Mouse (Mus musculus): ENCODE data around the gene Snai1.

Gene Snai1

DNA sequence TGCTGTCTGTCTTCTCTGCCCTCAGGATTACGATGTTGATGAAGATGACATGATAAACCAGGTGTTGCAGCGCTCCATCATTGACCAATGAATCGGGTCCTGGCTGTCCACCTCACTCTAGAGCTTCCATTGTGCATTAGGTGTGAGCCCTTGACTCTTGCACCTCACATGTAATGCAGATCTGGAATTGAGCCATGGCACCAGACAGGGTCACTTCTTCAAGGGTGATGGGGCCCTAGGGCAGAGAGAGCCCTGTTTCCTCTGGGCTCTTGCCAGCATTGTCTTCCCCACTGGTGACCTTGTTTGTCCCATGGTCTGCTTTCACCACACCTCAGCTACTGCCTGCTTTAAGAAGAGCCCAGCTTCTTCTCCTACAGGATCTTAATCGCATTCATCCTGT is 23.4 kb upstream of the Snai1 start:
- in situ Hi-C loops (cut with MboI; ENCODE audit: unreplicated experiment in 2 of 2): loop anchor here (5.0 to 25.0 kb wide), 2 partner anchors 97 to 227 kb away; no protein-coding TSS in a partner anchor

DNA sequence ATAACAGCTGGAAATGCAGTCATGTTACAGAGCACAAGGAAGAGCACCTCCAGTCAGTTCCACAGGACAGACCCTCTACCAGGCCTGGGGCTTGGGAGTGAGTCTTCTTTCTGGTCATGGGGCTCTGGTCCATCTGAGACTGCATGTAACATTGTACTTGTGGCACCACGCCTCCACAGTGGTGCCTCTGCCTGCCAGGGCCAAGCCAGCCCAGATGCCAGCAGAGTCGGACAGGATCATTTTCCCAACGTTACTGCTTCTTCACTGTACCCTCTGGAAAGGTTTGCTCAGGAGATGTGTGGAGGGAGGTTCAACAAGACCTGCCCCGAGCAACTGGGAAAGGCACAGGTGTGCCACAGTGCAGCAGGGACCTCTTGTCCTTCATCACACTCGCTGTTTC is 22.3 kb upstream of the Snai1 start:
- in situ Hi-C loops (cut with MboI; ENCODE audit: unreplicated experiment in 2 of 2): loop anchor here in 1 of 2 experiments (25.0 kb wide), 1 partner anchor 228 kb away; no protein-coding TSS in a partner anchor

DNA sequence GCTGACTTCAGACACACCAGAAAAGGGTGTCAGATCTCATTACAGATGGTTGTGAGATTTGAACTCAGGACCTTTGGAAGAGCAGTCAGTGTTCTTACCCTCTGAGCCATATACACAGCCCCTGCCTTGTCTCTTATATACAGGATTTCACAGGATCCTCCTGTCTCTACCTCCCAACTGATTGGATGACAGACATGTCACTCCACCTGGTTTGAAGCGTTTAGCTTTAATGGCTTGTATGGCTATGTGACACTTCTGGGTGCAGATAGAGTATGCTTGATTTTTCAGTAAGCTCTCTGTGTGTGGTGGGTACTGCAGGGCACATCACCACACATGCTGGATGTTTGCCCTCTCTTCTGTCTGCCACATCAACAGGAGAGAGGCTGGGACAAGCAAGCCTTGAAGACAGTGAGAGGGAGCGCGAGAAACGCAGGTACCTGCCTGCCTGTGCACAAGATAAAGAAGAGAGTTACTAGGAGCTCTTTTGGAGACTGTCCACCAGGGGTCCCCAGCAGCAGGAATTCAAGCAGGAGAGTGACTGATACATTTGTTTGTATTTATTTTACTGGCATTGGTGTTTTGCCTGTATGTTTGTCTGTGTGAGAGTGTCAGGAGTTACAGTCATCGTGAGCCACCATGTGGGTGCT is 18.3 kb upstream of the Snai1 start:
- in situ Hi-C loops (cut with MboI; ENCODE audit: unreplicated experiment in 2 of 2): loop anchor here in 1 of 2 experiments (25.0 kb wide), 1 partner anchor 232 kb away; no protein-coding TSS in a partner anchor

DNA sequence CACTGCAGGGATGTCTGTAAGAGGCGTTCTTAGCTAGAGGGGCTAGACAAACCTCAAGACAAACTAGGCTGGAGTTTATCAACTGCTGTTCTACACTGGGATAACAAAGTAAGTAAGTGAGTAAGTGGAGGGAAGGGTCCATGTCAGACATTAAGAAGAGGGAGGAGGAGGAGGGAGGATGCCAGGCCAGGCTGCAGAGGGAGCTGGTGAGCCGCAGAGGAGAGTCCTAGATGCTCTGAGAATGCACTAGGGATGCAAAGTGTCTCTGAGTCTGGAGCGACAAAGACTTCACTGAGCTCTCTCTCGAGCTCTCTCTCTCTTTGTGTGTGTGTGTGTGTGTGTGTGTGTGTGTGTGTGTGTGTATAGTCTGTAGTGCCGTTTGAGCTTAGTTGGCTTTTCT is 9.7 kb upstream of the Snai1 start:
- in situ Hi-C loops (cut with MboI; ENCODE audit: unreplicated experiment in 2 of 2): no loop called here

DNA sequence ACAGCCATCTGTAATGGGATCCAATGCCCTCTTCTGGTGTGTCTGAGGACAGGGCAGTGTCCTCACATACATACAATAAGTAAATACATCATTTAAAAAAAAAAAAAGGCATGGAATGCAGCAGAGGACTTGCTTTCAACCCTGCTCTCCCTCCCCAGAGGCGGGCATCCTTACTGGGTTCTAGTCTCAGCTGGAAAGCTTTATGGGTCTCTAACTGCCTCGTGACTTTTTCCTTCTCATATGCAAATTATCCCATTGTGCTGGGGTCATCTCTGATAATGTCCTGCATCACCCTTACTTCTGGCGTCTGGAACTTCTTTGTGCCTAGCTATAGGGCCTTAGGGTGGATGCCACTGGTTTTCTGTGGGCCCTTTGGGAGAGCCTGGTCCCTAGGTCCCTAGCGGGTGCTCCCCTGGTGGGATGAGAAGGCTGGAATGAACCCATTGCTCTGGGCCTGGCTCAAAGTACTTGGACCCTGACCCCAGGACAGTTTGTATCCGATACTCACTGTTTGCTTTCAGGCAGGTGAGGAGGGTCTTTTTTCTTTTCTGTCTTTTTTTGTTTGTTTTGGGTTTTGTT is 8.0 kb upstream of the Snai1 start:
- in situ Hi-C loops (cut with MboI; ENCODE audit: unreplicated experiment in 2 of 2): loop anchor here (5.0 kb wide), 6 partner anchors 33 to 372 kb away; no protein-coding TSS in a partner anchor

DNA sequence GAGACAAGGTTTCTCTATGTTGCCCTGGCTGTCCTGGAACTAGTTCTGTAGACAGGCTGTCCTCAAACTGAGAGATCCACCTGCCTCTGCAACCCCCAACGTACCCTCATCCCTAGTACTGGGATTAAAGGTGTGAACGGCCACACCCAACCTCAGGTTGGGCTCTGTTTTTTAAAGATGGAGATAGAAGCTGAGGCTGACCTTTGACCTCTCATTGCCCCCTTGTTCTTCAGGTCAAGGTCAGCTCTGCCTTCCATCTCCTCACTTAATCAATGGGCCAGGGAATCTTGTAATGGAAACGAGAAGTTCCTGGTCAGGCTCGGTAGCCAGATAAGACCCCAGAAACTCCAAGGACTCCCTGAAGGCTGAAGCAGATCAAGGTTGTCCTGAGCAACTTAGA is 7.5 kb upstream of the Snai1 start:
- in situ Hi-C loops (cut with MboI; ENCODE audit: unreplicated experiment in 2 of 2): loop anchor here (5.0 kb wide), 6 partner anchors 33 to 372 kb away; no protein-coding TSS in a partner anchor

DNA sequence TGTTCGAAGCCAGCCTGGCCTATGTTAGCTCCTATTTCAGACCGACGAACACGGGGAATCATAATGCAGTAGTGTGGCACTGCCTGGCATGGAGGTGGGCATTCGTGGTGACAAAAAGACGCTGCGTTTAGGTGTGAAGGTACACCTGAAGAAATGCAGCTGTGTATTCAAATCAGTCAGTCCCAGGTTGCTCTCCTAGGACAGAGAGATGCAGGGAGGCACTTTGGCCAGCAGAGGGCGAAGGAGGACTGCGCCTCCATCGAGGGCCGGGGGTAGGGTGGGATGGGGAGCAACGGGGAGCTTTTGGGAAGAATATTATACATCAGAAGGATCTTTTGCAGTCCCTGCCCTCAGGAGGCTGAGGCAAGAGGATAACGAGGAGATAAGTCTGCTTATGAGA is 5.9 kb upstream of the Snai1 start:
- in situ Hi-C loops (cut with MboI; ENCODE audit: unreplicated experiment in 2 of 2): loop anchor here (5.0 kb wide), 6 partner anchors 35 to 370 kb away; no protein-coding TSS in a partner anchor

DNA sequence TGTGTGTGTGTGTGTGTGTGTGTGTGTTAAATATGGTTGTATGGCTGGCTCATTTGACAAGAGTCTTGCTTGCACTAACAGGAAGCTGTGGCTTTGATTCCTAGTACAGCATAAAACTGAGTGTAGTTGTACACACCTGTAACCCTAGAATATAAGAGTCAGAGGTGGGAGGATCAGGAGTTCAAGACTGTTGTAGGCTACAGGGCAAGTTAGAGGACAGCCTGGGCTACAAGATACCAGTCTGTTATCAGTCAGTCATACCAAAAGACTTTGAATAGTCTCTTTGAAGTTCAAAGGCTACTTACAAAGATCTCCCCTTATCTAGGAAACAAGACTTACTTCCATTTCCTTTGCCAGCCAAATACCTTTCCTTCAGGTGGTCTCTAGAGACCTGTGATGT is 4.1 kb upstream of the Snai1 start:
- in situ Hi-C loops (cut with MboI; ENCODE audit: unreplicated experiment in 2 of 2): loop anchor here (5.0 kb wide), 6 partner anchors 37 to 368 kb away; no protein-coding TSS in a partner anchor

DNA sequence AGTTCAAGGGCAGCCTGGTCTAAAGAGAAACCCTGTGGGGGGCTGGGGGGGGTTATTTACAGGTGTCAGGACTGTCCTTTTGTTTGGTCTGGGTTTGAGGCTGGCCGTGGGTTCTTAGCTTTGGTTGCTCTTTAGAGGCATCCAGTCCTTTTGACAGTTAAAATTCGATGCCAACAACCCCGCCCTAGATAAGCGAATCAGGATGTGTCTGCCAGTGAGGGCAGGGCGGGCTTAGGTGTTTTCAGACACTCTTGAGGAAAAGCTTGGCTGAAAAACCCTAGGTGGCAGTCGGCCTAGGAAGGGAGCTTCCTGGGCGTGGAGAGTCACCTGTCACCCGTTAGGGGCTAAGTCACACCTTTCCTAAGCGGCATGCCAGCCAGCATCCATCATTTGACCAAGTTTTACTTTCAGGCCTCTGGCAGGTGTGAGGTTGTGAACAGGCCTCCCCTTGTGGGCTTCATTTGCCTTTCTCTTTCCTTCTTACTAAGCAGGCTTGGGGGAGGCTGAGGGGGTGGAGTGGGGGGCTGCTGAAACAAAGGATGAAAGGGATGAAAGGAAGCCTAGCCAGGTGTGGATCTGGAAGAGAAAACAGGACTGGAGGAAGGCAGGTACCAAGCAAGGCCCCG is 1.6 kb upstream of the Snai1 start:
- in situ Hi-C loops (cut with MboI; ENCODE audit: unreplicated experiment in 2 of 2): no loop called here

DNA sequence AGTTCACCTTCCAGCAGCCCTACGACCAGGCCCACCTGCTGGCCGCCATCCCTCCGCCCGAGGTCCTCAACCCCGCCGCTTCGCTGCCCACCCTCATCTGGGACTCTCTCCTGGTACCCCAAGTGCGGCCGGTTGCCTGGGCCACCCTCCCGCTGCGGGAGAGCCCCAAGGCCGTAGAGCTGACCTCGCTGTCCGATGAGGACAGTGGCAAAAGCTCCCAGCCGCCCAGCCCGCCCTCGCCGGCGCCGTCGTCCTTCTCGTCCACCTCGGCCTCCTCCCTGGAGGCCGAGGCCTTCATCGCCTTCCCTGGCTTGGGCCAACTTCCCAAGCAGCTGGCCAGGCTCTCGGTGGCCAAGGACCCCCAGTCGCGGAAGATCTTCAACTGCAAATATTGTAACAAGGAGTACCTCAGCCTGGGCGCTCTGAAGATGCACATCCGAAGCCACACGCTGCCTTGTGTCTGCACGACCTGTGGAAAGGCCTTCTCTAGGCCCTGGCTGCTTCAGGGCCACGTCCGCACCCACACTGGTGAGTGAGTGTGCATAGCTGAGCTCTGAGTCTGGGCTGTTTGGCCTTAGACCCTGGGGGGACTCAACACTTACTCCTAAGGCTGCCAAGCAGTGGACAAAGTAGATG is 794 bp downstream of the Snai1 start:
- in situ Hi-C loops (cut with MboI; ENCODE audit: unreplicated experiment in 2 of 2): no loop called here

DNA sequence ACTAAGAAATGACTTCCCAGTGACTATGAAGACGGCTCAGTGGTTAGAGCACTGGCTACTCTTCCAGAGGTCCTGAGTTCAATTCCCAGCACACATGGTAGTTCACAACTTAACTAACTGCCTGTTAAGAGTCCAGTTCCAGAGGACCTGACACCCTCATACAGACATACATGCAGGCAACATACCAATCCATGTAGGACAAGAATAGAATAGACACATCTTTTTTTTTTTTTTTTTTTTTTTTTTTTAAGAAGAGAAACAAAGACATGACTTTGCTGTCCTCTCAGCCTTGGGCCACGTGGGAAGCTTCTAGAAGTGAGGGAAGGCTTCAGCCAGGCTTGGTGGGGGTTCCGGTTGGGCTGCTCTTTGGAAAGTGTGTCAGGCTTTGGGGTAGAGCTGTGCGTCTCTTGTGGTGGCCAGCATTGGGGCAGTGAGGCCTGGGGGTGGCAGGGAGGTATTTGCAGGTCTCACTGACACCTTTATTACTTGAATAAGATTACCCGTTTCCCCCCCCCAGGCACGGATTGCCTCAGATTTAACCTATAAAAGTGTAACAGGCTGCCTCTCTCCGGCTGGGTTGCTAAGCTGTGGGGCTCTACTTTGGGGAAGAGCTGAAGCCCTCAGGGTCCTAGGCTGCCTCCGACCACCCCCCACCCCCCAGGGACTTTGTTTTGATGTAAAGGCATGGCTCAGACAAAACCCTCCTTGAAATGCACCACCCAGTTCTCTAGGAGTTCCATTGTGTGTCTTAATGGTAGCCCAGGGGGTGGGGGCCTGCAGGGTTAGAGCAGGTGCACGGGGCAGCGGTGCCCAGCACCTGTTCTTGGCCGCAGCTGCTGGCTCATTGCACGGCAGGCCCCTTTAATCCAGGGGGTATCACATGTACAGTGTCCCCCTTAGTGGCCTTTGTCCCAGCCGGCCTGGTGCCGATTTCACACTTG is 1.8 kb downstream of the Snai1 start:
- in situ Hi-C loops (cut with MboI; ENCODE audit: unreplicated experiment in 2 of 2): no loop called here

DNA sequence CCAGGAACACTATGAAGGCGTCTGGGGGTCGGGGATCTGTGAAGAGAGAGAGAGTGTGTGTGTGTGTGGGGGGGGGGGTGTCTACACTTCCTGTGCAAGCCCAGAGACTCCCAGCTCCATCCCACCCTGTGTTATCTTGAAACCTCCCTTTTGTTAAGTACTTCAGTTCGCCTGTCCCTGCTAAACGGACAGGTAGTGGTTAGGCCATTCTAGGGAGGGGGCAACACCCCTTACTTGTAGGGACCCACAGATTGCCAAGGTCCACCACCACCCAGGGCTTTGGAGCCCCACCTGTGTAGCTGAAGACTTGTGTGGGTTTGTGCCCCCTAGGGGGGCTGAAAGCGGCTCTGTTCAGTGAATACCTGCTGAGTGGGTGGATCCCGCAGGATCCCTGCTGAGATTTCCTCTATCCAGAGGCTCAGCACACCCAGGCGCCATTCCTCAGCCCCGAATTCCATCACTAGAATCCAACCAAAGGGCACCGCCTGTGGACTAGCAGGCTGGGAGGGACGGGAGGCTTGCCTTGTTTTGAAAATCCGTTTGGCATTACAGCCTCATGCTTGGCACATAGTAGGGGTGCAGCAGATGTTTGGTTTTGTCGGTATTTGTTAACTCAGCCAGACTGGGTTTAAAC is 2.6 kb downstream of the Snai1 start:
- in situ Hi-C loops (cut with MboI; ENCODE audit: unreplicated experiment in 2 of 2): no loop called here

DNA sequence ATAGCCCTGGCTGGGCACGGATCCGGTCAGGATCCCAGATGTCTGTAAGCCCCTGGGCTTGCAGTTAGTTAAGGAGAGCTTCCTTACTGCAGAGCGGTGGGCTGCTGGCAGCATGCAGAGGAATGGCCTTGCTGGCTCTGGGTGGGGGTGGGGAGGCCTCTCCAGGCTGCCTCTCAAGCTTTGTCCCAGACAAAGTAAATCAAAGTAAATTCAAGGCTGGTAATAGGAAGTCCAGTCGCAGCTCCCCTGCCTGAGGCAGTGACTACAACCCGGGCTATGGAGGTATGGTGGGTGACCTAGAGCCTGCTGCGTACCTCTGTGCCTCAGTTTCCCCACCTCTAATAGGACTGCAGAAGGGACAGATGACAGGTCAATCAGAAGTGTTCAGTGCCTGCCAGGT is 3.3 kb downstream of the Snai1 start:
- in situ Hi-C loops (cut with MboI; ENCODE audit: unreplicated experiment in 2 of 2): no loop called here

DNA sequence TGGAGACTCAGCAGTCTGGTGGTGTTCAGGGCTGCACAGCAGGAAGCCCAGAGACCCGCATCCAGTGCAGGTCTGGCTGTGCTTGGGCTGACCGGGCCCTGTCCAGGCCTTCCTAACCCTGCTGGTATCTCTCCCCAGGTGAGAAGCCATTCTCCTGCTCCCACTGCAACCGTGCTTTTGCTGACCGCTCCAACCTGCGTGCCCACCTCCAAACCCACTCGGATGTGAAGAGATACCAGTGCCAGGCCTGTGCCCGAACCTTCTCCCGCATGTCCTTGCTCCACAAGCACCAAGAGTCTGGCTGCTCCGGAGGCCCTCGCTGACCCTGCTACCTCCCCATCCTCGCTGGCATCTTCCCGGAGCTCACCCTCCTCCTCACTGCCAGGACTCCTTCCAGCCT is 3.8 kb downstream of the Snai1 start:
- in situ Hi-C loops (cut with MboI; ENCODE audit: unreplicated experiment in 2 of 2): no loop called here

DNA sequence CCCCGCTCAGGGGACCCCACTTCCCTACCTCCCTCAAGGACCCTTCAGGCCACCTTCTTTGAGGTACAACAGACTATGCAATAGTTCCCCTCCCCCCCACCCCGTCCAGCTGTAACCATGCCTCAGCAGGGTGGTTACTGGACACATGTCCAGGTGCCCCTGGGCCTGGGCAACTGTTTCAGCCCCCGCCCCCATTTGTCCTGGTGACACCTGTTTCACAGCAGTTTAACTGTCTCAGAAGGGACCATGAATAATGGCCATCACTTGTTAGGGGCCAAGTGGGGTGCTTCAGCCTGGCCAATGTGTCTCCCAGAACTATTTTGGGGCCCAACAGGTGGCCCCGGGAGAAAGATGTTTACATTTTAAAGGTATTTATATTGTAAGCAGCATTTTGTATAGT is 4.4 kb downstream of the Snai1 start:
- in situ Hi-C loops (cut with MboI; ENCODE audit: unreplicated experiment in 2 of 2): no loop called here

DNA sequence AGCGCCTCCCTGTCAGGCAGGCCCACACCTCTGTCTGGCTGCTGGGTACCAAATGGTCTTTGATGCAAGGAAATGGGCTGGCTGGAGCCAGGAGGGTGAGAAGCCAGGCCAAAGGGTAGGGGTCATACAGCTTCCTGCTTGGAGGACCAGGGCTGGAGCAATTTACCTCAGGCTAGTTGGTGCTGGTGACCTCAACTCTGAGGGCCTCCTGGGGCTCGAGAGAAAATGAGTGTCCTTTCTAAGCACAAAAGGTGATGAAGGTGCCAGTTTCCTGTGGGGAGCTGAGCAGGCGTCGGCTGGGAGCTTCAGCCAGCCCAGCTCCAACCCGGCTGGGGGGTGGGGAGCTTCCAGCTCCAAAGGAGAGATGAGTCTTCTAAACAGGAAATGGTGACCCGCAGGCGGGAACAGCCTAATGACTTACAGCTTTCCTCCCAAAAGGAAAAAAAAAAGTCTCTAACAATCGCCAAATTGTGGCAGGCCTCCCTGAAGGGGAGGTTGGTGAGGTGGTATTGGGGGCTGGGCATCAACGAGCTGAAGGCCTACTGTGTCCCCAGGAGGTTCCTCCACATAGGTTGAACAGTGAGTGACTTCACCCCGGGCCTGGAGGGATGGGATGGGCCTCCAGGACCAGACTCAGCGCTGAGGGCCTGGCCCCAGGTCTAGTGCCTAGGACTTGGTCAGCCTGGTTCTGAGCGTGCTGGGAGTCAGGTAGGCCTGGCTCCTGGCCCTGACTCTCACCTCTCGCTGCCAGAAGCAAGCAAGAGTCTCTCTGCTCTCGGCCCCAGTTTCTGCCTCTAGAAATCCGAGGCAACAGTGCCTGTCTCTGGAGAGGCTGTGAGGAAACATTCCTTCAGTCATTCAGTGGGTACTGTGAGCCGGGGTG is 5.4 kb downstream of the Snai1 start:
- in situ Hi-C loops (cut with MboI; ENCODE audit: unreplicated experiment in 2 of 2): no loop called here

DNA sequence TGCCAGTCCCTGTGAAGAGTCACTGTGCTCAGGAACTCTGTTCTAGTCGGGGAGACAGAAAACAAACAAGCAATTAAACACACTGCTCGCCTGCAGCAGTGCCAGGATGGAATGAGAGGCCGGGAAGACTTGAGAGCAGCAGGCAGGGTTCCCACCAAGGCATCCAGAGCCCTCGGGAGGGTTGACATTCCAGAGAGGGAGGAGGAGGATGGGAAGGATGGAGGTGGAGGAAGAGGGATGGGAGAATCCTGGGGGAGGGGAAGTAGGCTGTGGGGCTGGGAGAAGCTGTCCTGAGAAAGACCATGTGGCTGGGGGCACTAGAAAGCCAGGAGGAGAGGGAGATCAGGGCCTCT is 6.0 kb downstream of the Snai1 start:
- in situ Hi-C loops (cut with MboI; ENCODE audit: unreplicated experiment in 2 of 2): no loop called here

DNA sequence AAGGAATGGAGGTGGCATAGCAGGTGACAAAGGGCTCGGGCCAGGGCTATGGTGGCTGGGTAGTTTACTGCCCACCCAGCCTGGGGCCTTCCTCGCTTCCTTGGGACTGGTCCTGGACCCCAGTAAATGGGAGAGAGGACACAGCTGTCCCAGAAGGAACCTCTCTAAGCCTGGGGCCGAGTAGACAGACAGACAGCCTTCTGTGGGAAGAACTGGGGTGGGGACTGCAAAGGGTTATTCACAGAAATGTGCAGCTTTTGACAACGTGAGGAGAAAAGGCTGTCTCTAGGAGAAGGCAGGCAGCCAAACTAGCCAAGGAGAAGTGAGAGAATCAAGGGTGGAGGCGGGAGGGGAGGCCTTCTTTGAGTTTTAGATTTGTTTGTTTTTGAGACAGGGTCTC is 6.5 kb downstream of the Snai1 start:
- in situ Hi-C loops (cut with MboI; ENCODE audit: unreplicated experiment in 2 of 2): no loop called here

All from v-Abl transformed pro-B cells (cell line).